Comparison of ENCODE assay signal across 11 mouse cellular contexts in genomic region chr13:106562161-106562560, GRCm38 (mm10).
DNase-seq lines count a peak whose midpoint lies in the region; ATAC-seq and TF ChIP-seq lines count a peak whose summit lies in the region.
"Had no signal": no experiment of that assay in that cellular context is flagged by ENCODE, and none has a peak within 500 bp of the region (broad histone marks: within the 10 kb centered on the region; RNA-seq: fewer than 3 reads in every experiment).

No protein-coding gene starts in this region.

- peak; percentile 29; the same call in 1 of the 2 replicates for ATAC-seq in forebrain, embryonic 11.5 days (replicated peaks; ENCODE audit: low FRiP score)
- ATAC-seq: activated CD4-positive, CD25-positive, alpha-beta regulatory T cell, adult 4 months had no signal

- DNase-seq in forebrain, embryonic 11.5 days (ENCODE audit: low spot score): no peak
- no peak for DNase-seq in forebrain, embryonic 10.5 days (ENCODE audit: extremely low spot score, low spot score)
- peak; percentile 62 for DNase-seq in left cerebral cortex, postnatal 4 days
- DNase-seq in left cerebral cortex, postnatal 36 days (ENCODE audit: low spot score in 2 of 2): no peak
- DNase-seq in retina, embryonic 14.5 days (ENCODE audit: low spot score): peak; percentile 54
- no peak for DNase-seq in neural tube, embryonic 10.5 days (ENCODE audit: extremely low spot score, low spot score)
- DNase-seq in lung, postnatal 14 days: no peak
- DNase-seq: heart, adult 2 months; kidney, postnatal 4 days had no signal

- intact Hi-C loops in left cerebral cortex, postnatal 4 days (cut with DNase I): no loop called here
- intact Hi-C loops in left cerebral cortex, postnatal 36 days (cut with DNase I): no loop called here

- H3K36me3 ChIP-seq in forebrain, embryonic 11.5 days (ENCODE audit: control insufficient read depth, insufficient read depth, low read length): no peaks in the 10 kb centered on the region
- no peaks in the 10 kb centered on the region for H3K36me3 ChIP-seq in forebrain, embryonic 10.5 days (replicated peaks)

- H3K9me3 ChIP-seq in forebrain, embryonic 11.5 days (ENCODE audit: control insufficient read depth, low read length): no peaks in the 10 kb centered on the region
- no peaks in the 10 kb centered on the region for H3K9me3 ChIP-seq in forebrain, embryonic 10.5 days

- H3K4me3 ChIP-seq in forebrain, embryonic 11.5 days (ENCODE audit: low read depth, low read length): no peak overlapping the region
- no peak overlapping the region for H3K4me3 ChIP-seq in forebrain, embryonic 10.5 days
- H3K4me3 ChIP-seq in embryonic fibroblast, embryonic 13.5 days (ENCODE audit: insufficient read depth, low read length): no peak overlapping the region
- H3K4me3 ChIP-seq: heart, adult 2 months had no signal

- WGBS in forebrain, embryonic 11.5 days: 66% methylated on average over 4 of the region's 4 CpGs
- 76% methylated on average over 4 of the region's 4 CpGs for WGBS in forebrain, embryonic 10.5 days

- H3K27me3 ChIP-seq in forebrain, embryonic 11.5 days (ENCODE audit: control insufficient read depth, insufficient read depth, low read length): no peaks in the 10 kb centered on the region
- no peaks in the 10 kb centered on the region for H3K27me3 ChIP-seq in forebrain, embryonic 10.5 days (ENCODE audit: poor library complexity, severe bottlenecking)

- H3K4me2 ChIP-seq in forebrain, embryonic 11.5 days (ENCODE audit: low read depth, low read length, severe bottlenecking): no peak overlapping the region

- no peak for TF ChIP-seq CTCF in embryonic fibroblast, embryonic 13.5 days (IDR thresholded peaks at IDR 0.05; ENCODE audit: borderline replicate concordance, insufficient read depth, low read length)

- TF ChIP-seq POLR2A in embryonic fibroblast, embryonic 13.5 days (IDR thresholded peaks at IDR 0.05; ENCODE audit: low read depth, low read length): no peak

- no peak overlapping the region for H3K9ac ChIP-seq in forebrain, embryonic 11.5 days (ENCODE audit: low read length)

- H3K27ac ChIP-seq in forebrain, embryonic 11.5 days (ENCODE audit: low read depth, low read length): no peak overlapping the region
- no peak overlapping the region for H3K27ac ChIP-seq in forebrain, embryonic 10.5 days
- H3K27ac ChIP-seq in embryonic fibroblast, embryonic 13.5 days (ENCODE audit: insufficient read depth, low read length): peak overlapping the region; percentile 50; the same call in 1 of the 2 replicates
- H3K27ac ChIP-seq: heart, adult 2 months had no signal

- H3K4me1 ChIP-seq in forebrain, embryonic 11.5 days (replicated peaks; ENCODE audit: control insufficient read depth, insufficient read depth, low read length): no peaks in the 10 kb centered on the region
- no peaks in the 10 kb centered on the region for H3K4me1 ChIP-seq in forebrain, embryonic 10.5 days
- no peaks in the 10 kb centered on the region for H3K4me1 ChIP-seq in embryonic fibroblast, embryonic 13.5 days (ENCODE audit: control insufficient read depth, insufficient read depth, low read length)

Comparison
In these comparisons a context has a peak if more than half of its experiments do, and no peak if none do; other contexts are left out.
1. DNase-seq: peak in left cerebral cortex, postnatal 4 days (single experiment) and retina, embryonic 14.5 days (single experiment); none in forebrain, embryonic 11.5 days (single experiment), forebrain, embryonic 10.5 days (single experiment), left cerebral cortex, postnatal 36 days (0 of 2), neural tube, embryonic 10.5 days (single experiment) and lung, postnatal 14 days (single experiment).